Mouse (Mus musculus): ENCODE measurements at regions not wholly inside any gene's neighbourhood (a gene's known extent, or its start where the extent isn't known, plus 50 kb on each side); places are given as distances from the start of the nearest gene placed in this dataset.

DNA sequence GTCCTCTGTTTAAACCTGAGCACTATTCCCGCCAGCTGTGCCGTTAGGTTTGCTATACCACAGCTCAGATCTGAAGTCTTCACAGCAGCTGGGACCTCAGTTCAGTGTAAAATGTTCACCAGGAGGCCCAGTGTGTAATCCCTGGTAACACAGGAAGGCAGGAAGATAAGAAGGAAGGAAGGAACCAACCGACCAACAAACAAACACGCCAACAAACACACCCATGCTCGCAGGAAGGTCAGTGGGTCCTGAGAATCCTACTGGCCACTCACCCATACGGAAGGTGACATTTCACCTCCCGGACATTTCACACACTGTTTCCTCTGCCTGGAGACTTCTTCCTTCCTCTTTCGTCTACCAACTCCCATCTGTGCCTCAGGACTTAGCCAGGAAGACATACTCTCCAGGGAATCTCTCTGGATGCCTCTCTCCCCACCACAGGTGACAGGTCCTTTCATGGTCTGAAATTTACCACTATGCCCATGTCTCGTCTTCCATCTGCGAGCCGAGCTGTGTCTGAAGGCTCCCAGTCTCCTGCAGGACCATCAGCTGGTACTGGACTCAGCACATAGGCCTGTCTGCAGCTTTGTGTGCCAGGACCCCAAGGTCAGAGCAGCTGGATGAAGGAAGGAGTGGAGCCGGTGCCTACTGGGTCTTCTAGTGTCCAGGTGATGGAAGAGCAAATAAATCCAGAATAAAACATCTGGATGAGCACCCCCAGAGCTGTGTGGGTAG is 61.1 kb upstream of the Xpa start:
- ATAC-seq (replicated peaks; ENCODE audit: poor library complexity, severe bottlenecking): no peak

DNA sequence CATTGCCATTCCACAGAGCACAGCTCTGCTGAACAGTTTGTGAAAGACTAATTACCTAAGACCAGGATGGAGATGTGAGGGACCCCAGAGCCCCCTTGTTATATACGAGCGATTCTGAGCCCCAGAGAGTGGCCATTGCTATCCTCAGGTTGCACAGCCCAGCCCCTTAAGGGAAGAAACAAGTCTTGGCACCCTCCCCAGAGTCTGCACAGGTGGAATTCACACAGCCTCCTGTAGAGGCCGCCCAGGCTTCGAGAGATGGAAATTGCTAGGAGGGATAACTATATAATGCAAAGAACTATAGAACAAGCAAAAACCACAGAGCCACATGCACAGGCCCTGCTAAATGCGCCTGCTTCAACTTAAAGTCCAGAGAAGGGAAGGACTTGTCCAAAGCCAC is 62.7 kb upstream of the Xpa start:
- ATAC-seq (replicated peaks; ENCODE audit: poor library complexity, severe bottlenecking): no peak

DNA sequence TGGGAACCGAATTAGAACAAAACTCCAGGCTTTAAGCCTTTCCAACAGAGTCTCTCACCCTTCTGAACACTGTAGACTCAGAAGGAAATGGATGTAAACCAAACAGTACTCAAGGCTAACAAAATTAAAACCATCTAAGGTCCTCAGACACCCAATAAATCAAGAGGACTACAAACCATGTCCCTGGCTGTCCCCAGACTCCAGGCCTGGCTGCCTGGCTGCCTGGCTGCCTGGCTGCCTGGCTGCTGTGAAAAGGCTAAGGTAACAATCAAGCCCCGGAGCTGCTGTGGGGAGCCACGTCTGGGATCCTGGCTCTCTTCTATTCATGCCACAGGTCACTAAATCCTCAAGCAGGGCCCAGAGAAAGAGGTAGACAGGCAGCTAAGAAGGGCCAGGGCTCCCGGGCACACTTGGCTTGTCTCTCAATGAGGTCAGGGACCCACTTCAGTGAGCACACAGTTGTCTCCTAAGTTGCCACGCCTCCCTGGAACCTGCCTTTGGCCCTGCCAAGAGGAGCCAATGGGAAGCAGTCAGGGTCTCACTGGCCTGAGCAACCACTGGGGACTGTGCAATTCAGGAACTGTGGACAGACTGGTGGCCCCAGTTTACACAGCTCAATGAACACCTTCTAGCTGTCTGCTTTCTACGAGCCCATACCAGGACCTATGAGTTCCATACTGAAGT is 72.6 kb upstream of the Xpa start:
- ATAC-seq (replicated peaks; ENCODE audit: poor library complexity, severe bottlenecking): no peak

DNA sequence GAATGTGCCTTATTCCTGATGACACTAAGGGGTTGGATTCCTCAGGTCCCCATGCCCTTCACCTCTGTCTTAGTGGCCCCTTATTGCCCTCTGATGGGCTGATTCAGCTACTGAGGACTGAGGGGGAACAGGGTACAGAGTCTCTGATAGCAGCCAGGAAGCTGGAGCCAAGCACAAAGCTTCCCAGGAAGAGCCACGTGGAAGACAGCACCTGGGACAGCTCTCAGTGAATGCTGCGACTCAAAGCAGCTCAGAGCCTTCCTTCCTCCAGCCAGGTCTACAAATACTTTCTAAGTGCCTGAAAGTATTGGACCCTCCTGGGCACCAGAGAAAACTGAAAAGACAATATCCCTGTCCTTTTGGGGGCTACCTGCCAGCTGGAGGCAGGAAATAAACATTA is 72.3 kb upstream of the Foxe1 start:
- no peak for ATAC-seq (replicated peaks; ENCODE audit: poor library complexity, severe bottlenecking)

DNA sequence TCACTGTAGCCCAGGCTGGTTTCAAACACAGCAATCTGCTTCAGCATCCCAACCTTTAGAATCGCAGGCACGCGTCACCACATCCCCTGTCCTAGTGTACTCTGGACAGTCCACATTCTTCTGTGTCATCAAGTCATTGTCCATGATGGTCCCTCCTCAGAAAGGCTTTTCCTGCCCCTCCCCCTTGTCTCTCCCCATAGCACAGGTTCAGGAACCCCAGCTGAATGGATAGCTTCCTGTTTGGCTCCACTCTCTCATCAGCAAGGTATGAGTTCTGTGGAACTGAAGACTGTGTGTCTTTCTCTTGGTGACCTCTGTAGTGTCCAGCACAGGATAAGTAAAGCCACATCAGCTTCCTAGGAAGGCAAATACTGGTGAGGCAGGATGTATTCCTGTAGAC is 67.6 kb upstream of the Foxe1 start:
- no peak for ATAC-seq (replicated peaks; ENCODE audit: poor library complexity, severe bottlenecking)

DNA sequence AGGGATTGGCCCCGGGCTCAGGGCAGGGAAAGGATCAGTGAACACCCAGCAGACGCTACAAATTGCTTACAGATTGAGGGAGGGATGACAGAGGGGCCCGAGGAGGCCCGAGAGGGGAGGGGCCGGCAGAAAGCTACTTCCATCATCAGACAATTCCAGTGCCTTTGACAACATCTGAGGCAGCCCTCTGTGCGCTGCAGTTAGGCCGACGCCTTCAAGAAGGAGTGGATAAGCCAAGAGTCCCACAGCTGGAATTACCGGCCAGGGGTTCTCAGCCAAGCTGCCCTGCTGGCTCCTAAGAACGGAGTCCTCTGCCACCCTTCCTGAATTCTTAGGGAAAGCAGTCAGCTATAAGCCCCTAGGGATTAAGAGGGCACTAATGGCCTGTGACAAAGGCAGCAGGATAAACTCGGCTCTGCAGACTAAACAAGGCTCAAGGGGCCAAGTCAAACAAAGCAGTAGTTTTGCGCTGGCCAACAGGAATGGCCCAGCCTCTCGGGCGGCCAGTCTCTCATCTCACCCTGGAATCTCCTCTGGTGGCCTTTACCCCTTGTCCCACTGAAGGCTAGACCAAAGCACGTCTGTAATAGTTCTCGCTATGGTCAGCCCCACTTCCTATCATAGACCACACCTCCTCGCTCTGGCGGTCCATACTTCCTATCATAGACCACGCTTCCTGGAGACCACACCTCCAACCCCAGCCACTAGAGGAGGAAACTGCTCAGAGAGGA is 66.4 kb upstream of the Foxe1 start:
- peak; percentile 71 for ATAC-seq (replicated peaks; ENCODE audit: poor library complexity, severe bottlenecking)

DNA sequence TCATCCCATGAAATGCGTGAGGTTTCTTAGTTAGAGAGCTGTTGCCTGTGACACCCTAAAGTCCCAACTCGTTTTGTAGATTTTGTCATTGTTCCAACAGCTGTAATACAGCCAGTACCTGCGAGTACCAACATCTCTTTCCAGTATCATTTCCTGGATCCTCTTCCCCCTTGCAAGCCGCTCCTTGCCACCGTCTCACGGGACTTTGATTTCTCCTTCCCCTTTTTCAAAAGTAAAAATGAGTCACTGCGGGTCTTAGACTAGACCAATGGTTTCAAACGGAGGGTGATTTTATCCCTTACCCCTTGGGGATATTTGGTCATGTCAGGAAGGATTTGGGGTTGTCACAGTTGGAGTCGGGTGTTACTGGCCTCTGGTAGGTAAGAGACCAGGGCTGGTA is 56.5 kb upstream of the Foxe1 start:
- ATAC-seq (replicated peaks; ENCODE audit: poor library complexity, severe bottlenecking): peak; percentile 53

DNA sequence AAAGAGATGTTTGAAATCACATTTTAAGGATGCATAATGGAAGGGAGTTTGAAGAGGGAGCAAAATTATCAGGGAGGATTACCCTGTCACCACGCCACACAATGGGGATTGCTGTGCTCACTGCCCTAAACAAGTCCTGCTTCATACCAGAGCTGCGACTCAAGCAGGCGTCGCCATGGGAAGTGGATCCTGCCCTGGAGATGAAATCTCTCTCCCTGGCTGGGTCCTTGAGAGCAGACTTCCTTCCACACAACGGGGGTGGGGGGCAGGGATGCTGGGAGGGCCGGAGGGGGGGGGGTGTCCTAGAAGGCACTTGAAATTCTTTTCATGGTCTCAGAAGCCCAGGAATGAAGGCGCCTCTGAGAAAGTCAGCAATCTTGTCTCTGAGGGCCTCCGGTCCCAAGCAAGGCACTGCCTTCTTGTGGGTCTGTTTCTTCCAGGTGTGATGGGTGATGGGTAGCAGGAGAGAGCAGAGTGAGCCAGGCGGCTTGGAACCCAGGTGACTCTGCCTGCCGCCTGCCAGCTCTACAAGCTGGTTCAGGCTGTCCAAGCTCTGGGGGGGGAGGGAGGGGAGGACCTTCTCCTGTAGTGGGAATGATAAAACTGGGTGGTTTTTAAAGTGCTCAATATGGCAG is 51.7 kb upstream of the Foxe1 start:
- ATAC-seq (replicated peaks; ENCODE audit: poor library complexity, severe bottlenecking): no peak
